Mouse (Mus musculus): ENCODE measurements around the gene Fam206a. TPM values are rescaled to one million over a fixed set of nuclear protein-coding genes. Genes with fewer than 3 reads are reported as not detected.

Fam206a gene
- polyA plus RNA-seq, 1 experiment: 13.0 TPM

- Histone ChIP-seq H3K36me3 (ENCODE audit: control insufficient read depth, insufficient read depth) (peaks cover 40% of the 10 kb centered on the region), H3K79me2 (ENCODE audit: control insufficient read depth, insufficient read depth) (peaks cover 23% of the 10 kb centered on the region), H3K27me3 (ENCODE audit: control insufficient read depth, insufficient read depth, insufficient read length) (no peaks in the 10 kb centered on the region), H3K4me3 (ENCODE audit: insufficient read depth, poor library complexity, severe bottlenecking) (no peak overlapping the region), H3K79me3 (ENCODE audit: low read depth) (peaks cover 4% of the 10 kb centered on the region), H3ac (ENCODE audit: control insufficient read depth, insufficient read length, low read depth) (no peak overlapping the region)
- TF ChIP-seq MAX (IDR thresholded peaks at IDR 0.05) (no peak), MYOD1 (IDR thresholded peaks at IDR 0.05; ENCODE audit: control insufficient read depth, insufficient read length, low read depth) (no peak), MYOG (IDR thresholded peaks at IDR 0.05; ENCODE audit: control insufficient read depth, extremely low read depth, insufficient read length) (no peak), CTCF (IDR thresholded peaks at IDR 0.05; ENCODE audit: control insufficient read depth, insufficient read depth, insufficient read length) (no peak), FOSL1 (IDR thresholded peaks at IDR 0.05; ENCODE audit: insufficient read depth, low read length, poor library complexity, severe bottlenecking) (no peak), CEBPB (IDR thresholded peaks at IDR 0.05; ENCODE audit: low read depth) (no peak), USF1 (IDR thresholded peaks at IDR 0.05; ENCODE audit: low read depth) (no peak)
These were observed 42.8 kb downstream of the Fam206a start for GRCm38 (mm10) chr4:56844911-56845310.

- no peak overlapping the region for H3K4me3 ChIP-seq (ENCODE audit: insufficient read depth, poor library complexity, severe bottlenecking)
- no peaks in the 10 kb centered on the region for H3K27me3 ChIP-seq (ENCODE audit: control insufficient read depth, insufficient read depth, insufficient read length)
- no peak overlapping the region for H3ac ChIP-seq (ENCODE audit: control insufficient read depth, insufficient read length, low read depth)
- peaks cover 32% of the 10 kb centered on the region for H3K79me2 ChIP-seq (ENCODE audit: control insufficient read depth, insufficient read depth)
- H3K36me3 ChIP-seq (ENCODE audit: control insufficient read depth, insufficient read depth): peaks cover 38% of the 10 kb centered on the region
- TF ChIP-seq CTCF (IDR thresholded peaks at IDR 0.05; ENCODE audit: control insufficient read depth, insufficient read depth, insufficient read length): no peak
- no peak for TF ChIP-seq USF1 (IDR thresholded peaks at IDR 0.05; ENCODE audit: low read depth)
- TF ChIP-seq MYOG (IDR thresholded peaks at IDR 0.05; ENCODE audit: control insufficient read depth, extremely low read depth, insufficient read length): no peak
- TF ChIP-seq MAX (IDR thresholded peaks at IDR 0.05): no peak
- TF ChIP-seq FOSL1 (IDR thresholded peaks at IDR 0.05; ENCODE audit: insufficient read depth, low read length, poor library complexity, severe bottlenecking): no peak
- no peak for TF ChIP-seq MYOD1 (IDR thresholded peaks at IDR 0.05; ENCODE audit: control insufficient read depth, insufficient read length, low read depth)
- TF ChIP-seq CEBPB (IDR thresholded peaks at IDR 0.05; ENCODE audit: low read depth): no peak
- peaks cover 6% of the 10 kb centered on the region for H3K79me3 ChIP-seq (ENCODE audit: low read depth)
These were observed 43.9 kb downstream of the Fam206a start for GRCm38 (mm10) chr4:56845896-56846533.

GRCm38 (mm10) chr4:56847400-56847799 lies 45.3 kb downstream of the Fam206a start:
- Histone ChIP-seq H3ac (ENCODE audit: control insufficient read depth, insufficient read length, low read depth) (no peak overlapping the region), H3K27me3 (ENCODE audit: control insufficient read depth, insufficient read depth, insufficient read length) (no peaks in the 10 kb centered on the region), H3K79me2 (ENCODE audit: control insufficient read depth, insufficient read depth) (peaks cover 46% of the 10 kb centered on the region), H3K79me3 (ENCODE audit: low read depth) (peaks cover 9% of the 10 kb centered on the region), H3K4me3 (ENCODE audit: insufficient read depth, poor library complexity, severe bottlenecking) (no peak overlapping the region), H3K36me3 (ENCODE audit: control insufficient read depth, insufficient read depth) (peaks cover 32% of the 10 kb centered on the region)
- TF ChIP-seq MAX (IDR thresholded peaks at IDR 0.05) (no peak), CEBPB (IDR thresholded peaks at IDR 0.05; ENCODE audit: low read depth) (no peak), FOSL1 (IDR thresholded peaks at IDR 0.05; ENCODE audit: insufficient read depth, low read length, poor library complexity, severe bottlenecking) (no peak), USF1 (IDR thresholded peaks at IDR 0.05; ENCODE audit: low read depth) (no peak), MYOG (IDR thresholded peaks at IDR 0.05; ENCODE audit: control insufficient read depth, extremely low read depth, insufficient read length) (no peak), CTCF (IDR thresholded peaks at IDR 0.05; ENCODE audit: control insufficient read depth, insufficient read depth, insufficient read length) (no peak), MYOD1 (IDR thresholded peaks at IDR 0.05; ENCODE audit: control insufficient read depth, insufficient read length, low read depth) (no peak)

GRCm38 (mm10) chr4:56848044-56848443 lies 45.9 kb downstream of the Fam206a start:
- Histone ChIP-seq H3K79me3 (ENCODE audit: low read depth) (peaks cover 16% of the 10 kb centered on the region), H3ac (ENCODE audit: control insufficient read depth, insufficient read length, low read depth) (no peak overlapping the region), H3K36me3 (ENCODE audit: control insufficient read depth, insufficient read depth) (peaks cover 32% of the 10 kb centered on the region), H3K4me3 (ENCODE audit: insufficient read depth, poor library complexity, severe bottlenecking) (no peak overlapping the region), H3K79me2 (ENCODE audit: control insufficient read depth, insufficient read depth) (peaks cover 52% of the 10 kb centered on the region), H3K27me3 (ENCODE audit: control insufficient read depth, insufficient read depth, insufficient read length) (no peaks in the 10 kb centered on the region)
- TF ChIP-seq USF1 (IDR thresholded peaks at IDR 0.05; ENCODE audit: low read depth) (no peak), FOSL1 (IDR thresholded peaks at IDR 0.05; ENCODE audit: insufficient read depth, low read length, poor library complexity, severe bottlenecking) (no peak)

- Histone ChIP-seq H3K79me3 (ENCODE audit: low read depth) (peaks cover 32% of the 10 kb centered on the region), H3K79me2 (ENCODE audit: control insufficient read depth, insufficient read depth) (peaks cover 77% of the 10 kb centered on the region), H3K36me3 (ENCODE audit: control insufficient read depth, insufficient read depth) (peaks cover 10% of the 10 kb centered on the region), H3ac (ENCODE audit: control insufficient read depth, insufficient read length, low read depth) (no peak overlapping the region), H3K27me3 (ENCODE audit: control insufficient read depth, insufficient read depth, insufficient read length) (no peaks in the 10 kb centered on the region), H3K4me3 (ENCODE audit: insufficient read depth, poor library complexity, severe bottlenecking) (no peak overlapping the region)
- TF ChIP-seq CTCF (IDR thresholded peaks at IDR 0.05; ENCODE audit: control insufficient read depth, insufficient read depth, insufficient read length): no peak
- no peak for TF ChIP-seq MAX (IDR thresholded peaks at IDR 0.05)
- TF ChIP-seq CEBPB (IDR thresholded peaks at IDR 0.05; ENCODE audit: low read depth): no peak
- no peak for TF ChIP-seq USF1 (IDR thresholded peaks at IDR 0.05; ENCODE audit: low read depth)
- no peak for TF ChIP-seq MYOG (IDR thresholded peaks at IDR 0.05; ENCODE audit: control insufficient read depth, extremely low read depth, insufficient read length)
- no peak for TF ChIP-seq MYOD1 (IDR thresholded peaks at IDR 0.05; ENCODE audit: control insufficient read depth, insufficient read length, low read depth)
- TF ChIP-seq FOSL1 (IDR thresholded peaks at IDR 0.05; ENCODE audit: insufficient read depth, low read length, poor library complexity, severe bottlenecking): no peak
These were observed 48.6 kb downstream of the Fam206a start for GRCm38 (mm10) chr4:56850724-56851123.

- no peaks in the 10 kb centered on the region for H3K27me3 ChIP-seq (ENCODE audit: control insufficient read depth, insufficient read depth, insufficient read length)
- H3K79me3 ChIP-seq (ENCODE audit: low read depth): peaks cover 45% of the 10 kb centered on the region
- peaks cover 9% of the 10 kb centered on the region for H3K36me3 ChIP-seq (ENCODE audit: control insufficient read depth, insufficient read depth)
- no peak overlapping the region for H3ac ChIP-seq (ENCODE audit: control insufficient read depth, insufficient read length, low read depth)
- no peak overlapping the region for H3K4me3 ChIP-seq (ENCODE audit: insufficient read depth, poor library complexity, severe bottlenecking)
- TF ChIP-seq MYOG (IDR thresholded peaks at IDR 0.05; ENCODE audit: control insufficient read depth, extremely low read depth, insufficient read length) (no peak), MAX (IDR thresholded peaks at IDR 0.05) (no peak), USF1 (IDR thresholded peaks at IDR 0.05; ENCODE audit: low read depth) (no peak), MYOD1 (IDR thresholded peaks at IDR 0.05; ENCODE audit: control insufficient read depth, insufficient read length, low read depth) (no peak), FOSL1 (IDR thresholded peaks at IDR 0.05; ENCODE audit: insufficient read depth, low read length, poor library complexity, severe bottlenecking) (no peak), CEBPB (IDR thresholded peaks at IDR 0.05; ENCODE audit: low read depth) (no peak), CTCF (IDR thresholded peaks at IDR 0.05; ENCODE audit: control insufficient read depth, insufficient read depth, insufficient read length) (no peak)
- peaks cover 91% of the 10 kb centered on the region for H3K79me2 ChIP-seq (ENCODE audit: control insufficient read depth, insufficient read depth)
These were observed 53.8 kb downstream of the Fam206a start for GRCm38 (mm10) chr4:56855935-56856334.
